Mouse (Mus musculus) forebrain, embryonic 13.5 days (tissue): Measurements from ENCODE around the gene Tctn1. TPM values are rescaled to one million over a fixed set of nuclear protein-coding genes. Genes with fewer than 3 reads are reported as not detected.

ENCODE experiments used
- ATAC-seq: fragments of 200-750 bp; cut with Nextera tagmentation; 2 replicates; pipeline ENCODE4 v1.8.0; 2017
- H3K27ac ChIP-seq: fragments of 300-500 bp; sonication (generic); 2 replicates; pipeline ENCODE4 v1.5.1; 2015; ENCODE audit warnings: inconsistent platforms, mild to moderate bottlenecking, moderate library complexity
- H3K27me3 ChIP-seq: fragments of 300-500 bp; sonication (generic); 2 replicates; pipeline ENCODE4 v1.6.1; 2015; ENCODE audit warnings: mild to moderate bottlenecking, inconsistent platforms
- H3K36me3 ChIP-seq: fragments of 300-500 bp; sonication (generic); 2 replicates; pipeline ENCODE4 v1.6.1; 2015; ENCODE audit warnings: mild to moderate bottlenecking, inconsistent platforms; ENCODE audit not compliant: poor library complexity, severe bottlenecking
- H3K4me1 ChIP-seq: fragments of 300-500 bp; sonication (generic); 2 replicates; pipeline ENCODE4 v1.6.1; 2015; ENCODE audit warnings: inconsistent platforms
- H3K4me2 ChIP-seq: fragments of 300-500 bp; sonication (generic); 2 replicates; pipeline ENCODE4 v1.6.1; 2015; ENCODE audit warnings: inconsistent platforms, mild to moderate bottlenecking, moderate library complexity
- H3K4me3 ChIP-seq: fragments of 300-500 bp; sonication (generic); 2 replicates; pipeline ENCODE4 v1.5.1; 2015; ENCODE audit warnings: mild to moderate bottlenecking, inconsistent platforms
- H3K9ac ChIP-seq: fragments of 300-500 bp; sonication (generic); 2 replicates; pipeline ENCODE4 v1.6.1; 2015; ENCODE audit warnings: mild to moderate bottlenecking, inconsistent platforms
- H3K9me3 ChIP-seq: fragments of 300-500 bp; sonication (generic); replicated peaks from 2 replicates; pipeline ENCODE4 v1.6.1; 2016; ENCODE audit warnings: inconsistent platforms
- WGBS: fragments of 180-500 bp; shearing (Covaris S2); methylation state at CpG from one replicate; pipeline ENCODE4 v1.1.7; 2015; 5-methylcytosine and 5-hydroxymethylcytosine counted together
- polyA plus RNA-seq: library from polyadenylated mRNA; unstranded; fragments of >200 nt; fragmentation: Nextera tagmentation; extraction: Ambion mirVana; gene quantifications from 2 replicates; pipeline ENCODE4 v1.2.1, GENCODE M21; 2015

Tctn1 gene
- 4.8 and 4.9 TPM in 2 replicates for polyA plus RNA-seq

- Histone ChIP-seq H3K4me2 (peak within 1 kb of the TSS; percentile 82), H3K27ac (peak within 1 kb of the TSS; percentile 59), H3K27me3 (no peaks in the 10 kb centered on the region), H3K9me3 (no peaks in the 10 kb centered on the region), H3K4me1 (peaks cover 18% of the 10 kb centered on the region), H3K36me3 (peaks cover 15% of the 10 kb centered on the region), H3K4me3 (peak within 1 kb of the TSS; percentile 79), H3K9ac (peak within 1 kb of the TSS; percentile 83)
- ATAC-seq: peak; percentile 98
- WGBS: 2% methylated on average over 48 of the region's 49 CpGs
Measured at GRCm38 (mm10) chr5:122263933-122264905, at the start of gene Tctn1. TSS of gene Tctn1 (minus strand) at chr5:122264460.

- Histone ChIP-seq H3K4me3 (no peak overlapping the region), H3K9ac (no peak overlapping the region), H3K27me3 (no peaks in the 10 kb centered on the region), H3K27ac (no peak overlapping the region), H3K4me1 (no peaks in the 10 kb centered on the region), H3K36me3 (peaks cover 64% of the 10 kb centered on the region), H3K4me2 (no peak overlapping the region), H3K9me3 (no peaks in the 10 kb centered on the region)
- ATAC-seq: no peak
- WGBS: 93% methylated on average over 17 of the region's 17 CpGs
Measured at GRCm38 (mm10) chr5:122312942-122313684, 48.9 kb upstream of the Tctn1 start.

GRCm38 (mm10) chr5:122312346-122312745, 48.1 kb upstream of the Tctn1 start:
- WGBS: 89% methylated on average over 4 of the region's 4 CpGs

GRCm38 (mm10) chr5:122311692-122312091, 47.4 kb upstream of the Tctn1 start:
- H3K36me3 ChIP-seq: peaks cover 58% of the 10 kb centered on the region
- WGBS: 65% methylated on average over 7 of the region's 7 CpGs
- no peaks in the 10 kb centered on the region for H3K27me3 ChIP-seq
- no peaks in the 10 kb centered on the region for H3K4me1 ChIP-seq
- no peak overlapping the region for H3K27ac ChIP-seq
- no peak overlapping the region for H3K4me3 ChIP-seq
- no peak for ATAC-seq
- H3K9ac ChIP-seq: no peak overlapping the region
- no peaks in the 10 kb centered on the region for H3K9me3 ChIP-seq
- no peak overlapping the region for H3K4me2 ChIP-seq

More at GRCm38 (mm10) chr5:122312346-122312745, 48.1 kb upstream of the Tctn1 start:
- H3K27me3 ChIP-seq: no peaks in the 10 kb centered on the region
- no peaks in the 10 kb centered on the region for H3K4me1 ChIP-seq
- H3K9ac ChIP-seq: no peak overlapping the region
- no peaks in the 10 kb centered on the region for H3K9me3 ChIP-seq
- no peak for ATAC-seq
- peaks cover 63% of the 10 kb centered on the region for H3K36me3 ChIP-seq
- H3K4me3 ChIP-seq: no peak overlapping the region
- no peak overlapping the region for H3K4me2 ChIP-seq
- no peak overlapping the region for H3K27ac ChIP-seq

- Histone ChIP-seq H3K4me1 (no peaks in the 10 kb centered on the region), H3K9me3 (no peaks in the 10 kb centered on the region), H3K36me3 (peaks cover 56% of the 10 kb centered on the region), H3K9ac (no peak overlapping the region), H3K4me2 (no peak overlapping the region), H3K27me3 (no peaks in the 10 kb centered on the region), H3K4me3 (no peak overlapping the region), H3K27ac (no peak overlapping the region)
- WGBS: 80% methylated on average over 8 of the region's 8 CpGs
- no peak for ATAC-seq
Measured at GRCm38 (mm10) chr5:122310699-122311098, 46.4 kb upstream of the Tctn1 start.

GRCm38 (mm10) chr5:122306536-122306935, 42.3 kb upstream of the Tctn1 start:
- peaks cover 24% of the 10 kb centered on the region for H3K36me3 ChIP-seq
- no peak overlapping the region for H3K4me2 ChIP-seq
- no peak for ATAC-seq
- H3K27me3 ChIP-seq: no peaks in the 10 kb centered on the region
- H3K27ac ChIP-seq: no peak overlapping the region
- WGBS: 90% methylated on average over 3 of the region's 3 CpGs
- no peak overlapping the region for H3K4me3 ChIP-seq
- H3K9ac ChIP-seq: no peak overlapping the region
- H3K4me1 ChIP-seq: 0 out of 2 replicates have a peak, but pooled peaks cover 4% of the 10 kb centered on the region
- H3K9me3 ChIP-seq: no peaks in the 10 kb centered on the region

- 87% methylated on average over 7 of the region's 7 CpGs for WGBS
- no peaks in the 10 kb centered on the region for H3K9me3 ChIP-seq
- H3K36me3 ChIP-seq: peaks cover 15% of the 10 kb centered on the region
- H3K9ac ChIP-seq: no peak overlapping the region
- no peak overlapping the region for H3K4me2 ChIP-seq
- 0 out of 2 replicates have a peak, but pooled peaks cover 4% of the 10 kb centered on the region for H3K4me1 ChIP-seq
- H3K4me3 ChIP-seq: no peak overlapping the region
- H3K27me3 ChIP-seq: no peaks in the 10 kb centered on the region
- H3K27ac ChIP-seq: no peak overlapping the region
- no peak for ATAC-seq
Measured at GRCm38 (mm10) chr5:122305472-122305871, 41.2 kb upstream of the Tctn1 start.

GRCm38 (mm10) chr5:122304541-122304940, 40.3 kb upstream of the Tctn1 start:
- H3K27ac ChIP-seq: no peak overlapping the region
- WGBS: 93% methylated on average over 6 of the region's 6 CpGs

GRCm38 (mm10) chr5:122303937-122304336, 39.7 kb upstream of the Tctn1 start:
- WGBS: 91% methylated on average over 7 of the region's 7 CpGs
- Histone ChIP-seq H3K4me1 (0 out of 2 replicates have a peak, but pooled peaks cover 4% of the 10 kb centered on the region), H3K27ac (no peak overlapping the region), H3K4me3 (no peak overlapping the region), H3K4me2 (no peak overlapping the region), H3K9me3 (no peaks in the 10 kb centered on the region), H3K36me3 (peaks cover 10% of the 10 kb centered on the region), H3K27me3 (no peaks in the 10 kb centered on the region), H3K9ac (no peak overlapping the region)
- ATAC-seq: no peak

More at GRCm38 (mm10) chr5:122304541-122304940, 40.3 kb upstream of the Tctn1 start:
- H3K36me3 ChIP-seq: peaks cover 13% of the 10 kb centered on the region
- H3K4me2 ChIP-seq: no peak overlapping the region
- H3K4me3 ChIP-seq: no peak overlapping the region
- 0 out of 2 replicates have a peak, but pooled peaks cover 4% of the 10 kb centered on the region for H3K4me1 ChIP-seq
- H3K27me3 ChIP-seq: no peaks in the 10 kb centered on the region
- no peak for ATAC-seq
- H3K9ac ChIP-seq: no peak overlapping the region
- no peaks in the 10 kb centered on the region for H3K9me3 ChIP-seq

- Histone ChIP-seq H3K36me3 (peaks cover 2% of the 10 kb centered on the region), H3K27ac (no peak overlapping the region)
- WGBS: 82% methylated on average over 17 of the region's 17 CpGs
Measured at GRCm38 (mm10) chr5:122302810-122303745, 38.8 kb upstream of the Tctn1 start.

GRCm38 (mm10) chr5:122300071-122300518, 35.8 kb upstream of the Tctn1 start:
- WGBS: 94% methylated on average over 6 of the region's 6 CpGs

More at GRCm38 (mm10) chr5:122302810-122303745, 38.8 kb upstream of the Tctn1 start:
- H3K4me3 ChIP-seq: no peak overlapping the region
- no peak for ATAC-seq
- no peak overlapping the region for H3K4me2 ChIP-seq
- no peaks in the 10 kb centered on the region for H3K27me3 ChIP-seq
- H3K9ac ChIP-seq: no peak overlapping the region
- 0 out of 2 replicates have a peak, but pooled peaks cover 4% of the 10 kb centered on the region for H3K4me1 ChIP-seq
- H3K9me3 ChIP-seq: no peaks in the 10 kb centered on the region

More at GRCm38 (mm10) chr5:122300071-122300518, 35.8 kb upstream of the Tctn1 start:
- Histone ChIP-seq H3K36me3 (no peaks in the 10 kb centered on the region), H3K9ac (no peak overlapping the region), H3K4me2 (no peak overlapping the region), H3K27ac (0 out of 2 replicates have a peak overlapping the region, but pooled peaks have one; percentile 1), H3K4me3 (no peak overlapping the region), H3K4me1 (peaks cover 10% of the 10 kb centered on the region), H3K9me3 (no peaks in the 10 kb centered on the region), H3K27me3 (no peaks in the 10 kb centered on the region)
- no peak for ATAC-seq
